Mouse (Mus musculus) G1E (cell line): ENCODE measurements at regions not wholly inside any gene's neighbourhood (a gene's known extent, or its start where the extent isn't known, plus 50 kb on each side); places are given as distances from the start of the nearest gene placed in this dataset.

Source experiments
- CTCF ChIP-seq: IDR thresholded peaks from 2 replicates; pipeline ENCODE4 v1.5.1; 2012; ENCODE audit warnings: low read depth, low read length, inconsistent platforms, mixed read lengths
- TAL1 ChIP-seq: conservative IDR thresholded peaks from 2 replicates; pipeline ENCODE4 v1.6.1; 2012; ENCODE audit warnings: low read depth, low read length, inconsistent platforms, mixed read lengths

- no peak for TF ChIP-seq CTCF
- TF ChIP-seq TAL1: no peak
Measured at GRCm38 (mm10) chr9:23919191-23919904, 178.4 kb upstream of the Npsr1 start.
